Mouse (Mus musculus) testis, adult 2 months (tissue): ENCODE measurements at regions not wholly inside any gene's neighbourhood (a gene's known extent, or its start where the extent isn't known, plus 50 kb on each side); places are given as distances from the start of the nearest gene placed in this dataset.

Source experiments
- H3K27ac ChIP-seq: fragments of 200-500 bp; 2 replicates; pipeline ENCODE4 v1.5.1; 2012; ENCODE audit warnings: low read depth, low read length; ENCODE audit not compliant: control insufficient read depth, insufficient read depth
- H3K27me3 ChIP-seq: fragments of 200-500 bp; 2 replicates; pipeline ENCODE4 v1.6.1; 2012; ENCODE audit warnings: mild to moderate bottlenecking, low read length, moderate library complexity; ENCODE audit not compliant: control insufficient read depth, insufficient read depth
- H3K36me3 ChIP-seq: fragments of 200-500 bp; 2 replicates; pipeline ENCODE4 v1.6.1; 2012; ENCODE audit warnings: mild to moderate bottlenecking, low read length; ENCODE audit not compliant: control insufficient read depth, insufficient read depth
- H3K4me1 ChIP-seq: fragments of 200-500 bp; 2 replicates; pipeline ENCODE4 v1.6.1; 2012; ENCODE audit warnings: low read length; ENCODE audit not compliant: control insufficient read depth, insufficient read depth
- H3K4me3 ChIP-seq: fragments of 200-500 bp; 2 replicates; pipeline ENCODE4 v1.5.1; 2012; ENCODE audit warnings: low read depth, mild to moderate bottlenecking, low read length, moderate library complexity, mixed read lengths; ENCODE audit not compliant: control insufficient read depth
- CTCF ChIP-seq: fragments of 200-500 bp; IDR thresholded peaks from 2 replicates; pipeline ENCODE4 v1.5.1; 2012; ENCODE audit warnings: low read depth, mild to moderate bottlenecking, inconsistent platforms, low read length, moderate library complexity; ENCODE audit not compliant: control insufficient read depth, insufficient read depth, insufficient replicate concordance
- POLR2A ChIP-seq: fragments of 200-500 bp; IDR thresholded peaks from 2 replicates; pipeline ENCODE4 v1.6.1; 2012; ENCODE audit warnings: low read depth, mild to moderate bottlenecking, inconsistent platforms, low read length, moderate library complexity; ENCODE audit not compliant: control insufficient read depth

DNA sequence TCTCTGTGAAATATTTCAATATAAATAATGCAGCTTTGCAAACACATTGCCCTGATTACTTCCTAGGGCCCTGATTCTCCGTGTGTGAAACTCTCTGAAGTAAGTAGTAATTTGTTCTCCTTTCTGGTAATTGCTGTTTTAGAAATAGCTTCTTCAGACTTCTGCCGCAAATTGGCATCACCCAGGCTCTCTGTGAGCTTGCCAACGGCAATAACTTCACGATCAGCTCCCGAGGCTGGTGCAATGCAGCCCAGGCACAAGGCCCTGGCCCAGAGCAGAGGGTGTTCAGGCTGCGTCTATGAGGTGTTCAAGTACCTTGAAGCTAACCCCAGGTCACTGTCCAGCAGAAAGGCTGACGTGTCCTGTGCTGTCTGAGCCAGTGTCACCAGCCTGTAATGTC is 310.8 kb upstream of the Kcnab2 start:
- H3K4me1 ChIP-seq = no peaks in the 10 kb centered on the region
- no peak for TF ChIP-seq CTCF
- TF ChIP-seq POLR2A = no peak
- H3K27ac ChIP-seq = no peak overlapping the region
- no peak overlapping the region for H3K4me3 ChIP-seq
- no peaks in the 10 kb centered on the region for H3K36me3 ChIP-seq
- no peaks in the 10 kb centered on the region for H3K27me3 ChIP-seq

DNA sequence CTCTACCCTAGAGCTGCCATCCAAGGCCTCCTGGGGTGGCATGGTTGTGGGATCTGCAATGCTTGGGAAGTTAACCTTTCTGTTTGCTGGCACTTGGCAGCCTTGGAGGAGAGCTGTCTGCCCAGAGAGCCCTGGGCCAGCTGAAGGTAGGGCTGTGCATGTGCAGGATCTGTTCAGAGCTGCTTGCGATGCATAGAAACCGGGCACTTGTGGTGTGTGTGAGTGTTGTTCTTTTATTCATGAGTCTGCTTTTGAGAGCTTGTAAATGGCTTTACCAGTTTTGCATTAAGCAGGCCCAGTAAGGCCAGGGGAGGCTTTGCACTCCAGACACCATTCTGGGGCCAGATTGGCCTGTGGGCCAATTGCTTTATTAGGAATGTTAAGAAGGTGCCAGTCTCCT is 307.3 kb upstream of the Kcnab2 start:
- Histone ChIP-seq H3K4me1 (peaks cover 3% of the 10 kb centered on the region), H3K27me3 (no peaks in the 10 kb centered on the region), H3K36me3 (no peaks in the 10 kb centered on the region), H3K4me3 (no peak overlapping the region), H3K27ac (no peak overlapping the region)
- TF ChIP-seq CTCF = no peak
- TF ChIP-seq POLR2A = no peak

DNA sequence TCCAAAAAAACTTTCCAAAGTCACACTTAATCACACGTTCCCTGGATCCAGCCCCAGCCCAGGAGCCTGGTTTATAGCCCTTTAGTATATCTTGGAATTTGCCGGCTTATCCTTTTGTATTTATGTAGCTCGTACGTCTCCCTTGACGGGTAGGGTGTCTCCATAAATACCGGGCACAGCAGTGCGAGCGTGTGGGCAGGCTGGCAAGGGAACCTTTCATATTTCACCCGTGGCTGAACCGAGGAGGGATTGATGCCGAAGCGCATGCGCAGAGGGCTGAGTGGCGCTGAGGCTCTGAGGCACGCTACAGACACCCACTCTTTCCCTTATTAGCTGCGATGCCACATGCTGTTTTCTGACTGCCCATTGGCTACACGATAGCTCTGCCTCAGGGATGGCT is 301.9 kb upstream of the Kcnab2 start:
- TF ChIP-seq CTCF = no peak
- TF ChIP-seq POLR2A = no peak
- Histone ChIP-seq H3K4me1 (peaks cover 7% of the 10 kb centered on the region), H3K4me3 (peak overlapping the region; percentile 0; the same call in 1 of the 2 replicates)

DNA sequence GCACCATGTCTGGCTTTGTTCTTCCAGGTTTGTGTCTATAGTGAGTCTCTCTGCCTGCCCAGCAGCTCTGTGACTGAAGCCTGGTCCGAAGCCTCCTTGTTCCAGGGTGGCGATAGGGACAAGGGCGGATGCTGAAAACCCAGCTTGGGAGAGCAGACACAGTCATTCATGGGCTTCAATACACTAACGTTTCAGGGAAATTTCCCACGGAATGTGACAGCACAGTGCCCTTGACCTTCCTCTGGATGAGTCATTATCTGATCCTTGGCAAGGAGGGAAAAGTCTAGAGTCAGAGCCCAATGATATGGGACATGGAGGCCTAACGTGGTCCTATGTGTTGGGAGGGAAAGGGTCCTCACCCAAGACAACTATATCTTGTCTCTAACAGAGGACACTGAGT is 298.1 kb upstream of the Kcnab2 start:
- H3K4me3 ChIP-seq = no peak overlapping the region
- no peak overlapping the region for H3K27ac ChIP-seq
- TF ChIP-seq POLR2A (no peak), CTCF (no peak)
- peaks cover 12% of the 10 kb centered on the region for H3K4me1 ChIP-seq
- no peaks in the 10 kb centered on the region for H3K27me3 ChIP-seq
- H3K36me3 ChIP-seq = no peaks in the 10 kb centered on the region

More for the DNA sequence above, 301.9 kb upstream of the Kcnab2 start:
- Histone ChIP-seq H3K27me3 (no peaks in the 10 kb centered on the region), H3K36me3 (no peaks in the 10 kb centered on the region), H3K27ac (no peak overlapping the region)

DNA sequence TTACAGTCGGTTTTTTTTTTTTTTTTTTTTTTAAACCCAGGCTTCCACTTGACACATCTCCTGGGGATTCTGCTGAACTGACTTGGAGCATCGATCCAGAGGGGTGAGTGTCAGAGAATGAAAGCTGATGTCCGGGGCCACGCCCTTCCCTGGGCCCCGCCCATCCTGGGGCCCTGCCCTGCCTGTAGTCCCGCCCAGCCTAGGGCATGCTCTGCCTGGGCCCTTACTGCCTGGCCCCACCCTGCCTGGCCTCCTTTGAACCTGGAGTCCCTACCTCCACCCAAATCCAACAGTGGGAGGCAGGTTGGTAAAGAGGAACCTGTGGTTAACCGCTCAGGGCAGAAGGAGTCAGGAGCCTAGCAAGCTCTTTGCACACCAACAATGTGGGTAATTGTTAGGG is 293.7 kb upstream of the Kcnab2 start:
- Histone ChIP-seq H3K4me1 (peaks cover 6% of the 10 kb centered on the region), H3K27ac (no peak overlapping the region), H3K27me3 (no peaks in the 10 kb centered on the region), H3K36me3 (no peaks in the 10 kb centered on the region), H3K4me3 (no peak overlapping the region)
- TF ChIP-seq CTCF (no peak), POLR2A (no peak)

DNA sequence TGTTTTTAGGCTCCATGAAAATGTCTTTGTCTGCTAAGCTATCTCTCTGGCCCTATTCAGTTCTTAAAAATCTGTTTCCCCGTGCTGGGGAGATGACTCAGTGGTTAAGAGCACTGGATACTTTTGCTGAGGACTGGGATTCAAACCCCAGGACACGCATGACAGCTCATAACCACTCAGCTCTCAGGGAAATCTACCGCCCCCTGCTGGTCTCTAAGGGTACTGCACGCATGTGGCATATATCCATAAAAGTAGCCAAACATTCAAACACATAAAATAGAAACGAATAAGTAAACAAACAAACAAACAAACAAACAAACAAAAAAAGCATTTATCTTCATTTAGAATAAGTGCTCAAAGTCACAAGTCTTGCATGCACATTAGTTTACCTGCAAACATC is 289.7 kb upstream of the Kcnab2 start:
- Histone ChIP-seq H3K4me1 (peaks cover 6% of the 10 kb centered on the region), H3K4me3 (no peak overlapping the region), H3K36me3 (no peaks in the 10 kb centered on the region), H3K27ac (no peak overlapping the region), H3K27me3 (no peaks in the 10 kb centered on the region)
- TF ChIP-seq POLR2A = no peak
- peak; percentile 79 for TF ChIP-seq CTCF

DNA sequence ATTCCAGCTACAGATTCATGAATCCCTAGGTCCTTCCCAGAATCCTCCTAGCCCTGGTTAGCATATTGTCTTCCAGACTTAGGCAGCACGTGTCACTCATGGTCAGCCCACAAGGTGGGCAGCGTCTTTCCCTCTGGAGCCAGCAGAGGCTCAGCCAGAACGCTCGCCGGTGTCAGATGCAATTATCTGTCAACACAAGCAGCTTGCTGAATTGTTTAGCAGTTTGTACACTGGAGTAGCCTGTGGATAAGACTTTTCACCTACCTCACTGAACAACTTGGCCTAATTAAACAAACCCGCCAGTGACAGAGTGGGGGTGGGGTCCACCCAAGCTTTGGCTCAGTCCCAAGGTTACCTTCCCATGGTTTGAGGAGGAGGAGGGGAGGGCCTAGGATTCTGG is 285.4 kb upstream of the Kcnab2 start:
- Histone ChIP-seq H3K4me1 (no peaks in the 10 kb centered on the region), H3K4me3 (no peak overlapping the region), H3K27me3 (no peaks in the 10 kb centered on the region), H3K27ac (no peak overlapping the region), H3K36me3 (no peaks in the 10 kb centered on the region)
- TF ChIP-seq CTCF (no peak), POLR2A (no peak)

DNA sequence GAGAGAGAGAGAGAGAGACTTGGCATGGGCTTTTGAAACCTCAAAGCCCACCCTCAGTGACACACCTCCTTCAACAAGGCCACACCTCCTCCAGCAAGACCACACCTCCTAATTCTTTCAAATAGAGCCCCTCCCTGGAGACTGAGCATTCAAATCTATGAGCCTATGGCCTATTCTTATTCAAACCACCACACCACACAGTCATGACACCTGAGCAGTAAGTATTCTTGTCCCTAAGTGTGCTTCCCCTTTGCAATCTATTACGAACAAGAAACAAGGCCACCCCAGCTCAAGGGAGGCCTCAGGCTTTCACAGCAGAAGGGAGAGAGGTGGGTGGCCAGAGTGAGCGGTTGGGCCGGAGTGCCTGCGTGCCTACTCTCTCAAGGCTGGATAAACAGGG is 284.9 kb upstream of the Kcnab2 start:
- no peaks in the 10 kb centered on the region for H3K27me3 ChIP-seq
- no peak overlapping the region for H3K27ac ChIP-seq
- H3K4me1 ChIP-seq = no peaks in the 10 kb centered on the region
- TF ChIP-seq POLR2A (no peak), CTCF (no peak)
- H3K36me3 ChIP-seq = no peaks in the 10 kb centered on the region
- no peak overlapping the region for H3K4me3 ChIP-seq
